Mouse (Mus musculus) intestine, postnatal 0 days (tissue): ENCODE measurements around the gene Timm22. TPM values are rescaled to one million over a fixed set of nuclear protein-coding genes. Genes with fewer than 3 reads are reported as not detected.

ENCODE experiments used
- ATAC-seq: fragments of 200-750 bp; cut with Nextera tagmentation; 2 replicates; pipeline ENCODE4 v1.8.0; 2017; ENCODE audit warnings: mild to moderate bottlenecking, moderate TSS enrichment, moderate library complexity
- H3K27ac ChIP-seq: fragments of 300-500 bp; sonication (generic); 2 replicates; pipeline ENCODE4 v1.5.1; 2014; ENCODE audit warnings: mild to moderate bottlenecking, low read depth, low read length, moderate library complexity
- H3K27me3 ChIP-seq: fragments of 300-500 bp; sonication (generic); replicated peaks from 2 replicates; pipeline ENCODE4 v1.6.1; 2014; ENCODE audit warnings: low read length, mixed read lengths; ENCODE audit not compliant: control insufficient read depth, insufficient read depth
- H3K36me3 ChIP-seq: fragments of 300-500 bp; sonication (generic); 2 replicates; pipeline ENCODE4 v1.6.1; 2014; ENCODE audit warnings: mild to moderate bottlenecking, moderate library complexity; ENCODE audit not compliant: control insufficient read depth, insufficient read depth
- H3K4me1 ChIP-seq: fragments of 300-500 bp; sonication (generic); replicated peaks from 2 replicates; pipeline ENCODE4 v1.6.1; 2014; ENCODE audit warnings: antibody characterized with exemption, low read length, mixed read lengths; ENCODE audit not compliant: control insufficient read depth, insufficient read depth
- H3K4me2 ChIP-seq: fragments of 300-500 bp; sonication (generic); replicated peaks from 2 replicates; pipeline ENCODE4 v1.6.1; 2014; ENCODE audit warnings: low read depth, mild to moderate bottlenecking, moderate library complexity
- H3K4me3 ChIP-seq: fragments of 300-500 bp; sonication (generic); 2 replicates; pipeline ENCODE4 v1.5.1; 2014; ENCODE audit warnings: low read depth, low read length
- H3K9ac ChIP-seq: fragments of 300-500 bp; sonication (generic); 2 replicates; pipeline ENCODE4 v1.6.1; 2014; ENCODE audit warnings: mild to moderate bottlenecking, low read depth, low read length
- H3K9me3 ChIP-seq: fragments of 300-500 bp; sonication (generic); 2 replicates; pipeline ENCODE4 v1.6.1; 2016; ENCODE audit warnings: mixed run types; ENCODE audit not compliant: control insufficient read depth
- CTCF ChIP-seq: sonication (generic); IDR thresholded peaks from 2 replicates; pipeline ENCODE4 v1.5.1; 2016; ENCODE audit warnings: low read depth, mild to moderate bottlenecking, control low read depth, antibody characterized with exemption, moderate library complexity
- WGBS: fragments of 180-500 bp; shearing (Covaris S2); extraction: QIAGEN DNeasy Blood & Tissue Kit; methylation state at CpG from one replicate; pipeline ENCODE4 v1.1.7; 2014; 5-methylcytosine and 5-hydroxymethylcytosine counted together
- polyA plus RNA-seq: library from polyadenylated mRNA; unstranded; fragments of >200 nt; fragmentation: Nextera tagmentation; extraction: Ambion mirVana; gene quantifications from 2 replicates; pipeline ENCODE4 v1.2.1, GENCODE M21; 2015

Timm22 gene
- polyA plus RNA-seq, 1 experiment from 2014 or later = 95.2 TPM

- Histone ChIP-seq H3K27me3 (no peaks in the 10 kb centered on the region), H3K27ac (no peak overlapping the region; the same call in 1 of the 2 replicates), H3K36me3 (peaks cover 69% of the 10 kb centered on the region), H3K4me1 (no peaks in the 10 kb centered on the region), H3K4me3 (no peak overlapping the region), H3K4me2 (no peak overlapping the region), H3K9me3 (no peaks in the 10 kb centered on the region), H3K9ac (no peak overlapping the region)
- TF ChIP-seq CTCF = no peak
- ATAC-seq = no peak
- 44% methylated on average over 6 of the region's 6 CpGs for whole genome bisulfite sequencing
These were observed 54.4 kb downstream of the Timm22 start for GRCm38 (mm10) chr11:76461201-76461600.

GRCm38 (mm10) chr11:76461696-76462095, 54.9 kb downstream of the Timm22 start:
- Histone ChIP-seq H3K9me3 (no peaks in the 10 kb centered on the region), H3K4me1 (no peaks in the 10 kb centered on the region), H3K4me2 (no peak overlapping the region), H3K27ac (no peak overlapping the region; the same call in 1 of the 2 replicates), H3K27me3 (no peaks in the 10 kb centered on the region), H3K4me3 (no peak overlapping the region), H3K36me3 (peaks cover 73% of the 10 kb centered on the region), H3K9ac (no peak overlapping the region)
- WGBS = 92% methylated on average over 5 of the region's 5 CpGs
- no peak for TF ChIP-seq CTCF
- no peak for ATAC-seq

GRCm38 (mm10) chr11:76465879-76466278, 59.1 kb downstream of the Timm22 start:
- ATAC-seq = no peak
- Histone ChIP-seq H3K36me3 (peaks cover 75% of the 10 kb centered on the region), H3K4me2 (no peak overlapping the region), H3K27ac (no peak overlapping the region), H3K27me3 (no peaks in the 10 kb centered on the region), H3K4me1 (0 out of 2 replicates have a peak, but pooled peaks cover 3% of the 10 kb centered on the region), H3K9ac (no peak overlapping the region), H3K4me3 (no peak overlapping the region), H3K9me3 (no peaks in the 10 kb centered on the region)
- no peak for TF ChIP-seq CTCF
- WGBS = 82% methylated on average over 4 of the region's 4 CpGs

Other genes starting within 250 kb of the Timm22 start
- 43.3 and 44.8 TPM in 2 replicates for gene Vps53, start 227.3 kb upstream of the Timm22 start, polyA plus RNA-seq
- 15.5 and 19.9 TPM in 2 replicates for gene Fam57a, start 227.3 kb upstream of the Timm22 start, polyA plus RNA-seq
- gene Dbil5, start 189.3 kb upstream of the Timm22 start, polyA plus RNA-seq = 0.65 and 0.86 TPM in 2 replicates
- gene Gemin4, start 189.3 kb upstream of the Timm22 start, polyA plus RNA-seq = 5.7 and 7.5 TPM in 2 replicates
- gene Mrm3, start 163.2 kb upstream of the Timm22 start, polyA plus RNA-seq = 8.4 and 8.9 TPM in 2 replicates
- 68.9 and 77.2 TPM in 2 replicates for gene Glod4, start 163.2 kb upstream of the Timm22 start, polyA plus RNA-seq
- 14.9 and 15.9 TPM in 2 replicates for gene Nxn, start 7.8 kb upstream of the Timm22 start, polyA plus RNA-seq
- 32.3 and 35.0 TPM in 2 replicates for gene Abr, start 215.4 kb downstream of the Timm22 start, polyA plus RNA-seq